Mouse (Mus musculus): Measurements from ENCODE around the gene Specc1.

DNA sequence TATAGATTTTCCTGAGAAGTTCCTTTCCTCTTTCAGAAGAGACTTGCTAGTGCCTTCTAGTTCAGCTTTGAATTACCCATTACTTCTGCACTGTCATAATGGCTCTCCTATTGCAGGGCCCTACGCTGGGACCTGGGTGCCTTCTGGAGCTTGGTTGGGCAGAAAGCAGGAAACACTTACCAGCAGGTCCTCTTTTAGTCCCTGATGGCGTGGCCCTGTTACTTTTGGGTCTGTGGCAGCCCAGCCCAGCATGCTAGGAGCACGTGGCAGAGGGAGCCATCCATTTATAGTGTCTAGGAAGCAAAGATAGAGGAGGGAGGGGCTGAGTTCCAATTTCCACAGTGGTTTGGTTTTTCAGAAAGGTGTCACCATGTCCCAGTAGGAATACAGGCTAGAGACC lies 63.3 kb downstream of the Specc1 start:
- TF ChIP-seq CTCF (IDR thresholded peaks at IDR 0.05; ENCODE audit: low read depth, low read length) (no peak), POLR2A (IDR thresholded peaks at IDR 0.05; ENCODE audit: borderline replicate concordance, low read depth, low read length) (no peak)
